Mouse (Mus musculus) right cerebral cortex, postnatal 10 days (tissue): Measurements from ENCODE around the gene Ptger4.

Source experiments
- DNase-seq, 2 experiments: peaks; one replicate each; pipeline ENCODE4 v3.0.0; 2021; ENCODE audit warnings: low spot score in 2 of 2

Ptger4 gene

DNA sequence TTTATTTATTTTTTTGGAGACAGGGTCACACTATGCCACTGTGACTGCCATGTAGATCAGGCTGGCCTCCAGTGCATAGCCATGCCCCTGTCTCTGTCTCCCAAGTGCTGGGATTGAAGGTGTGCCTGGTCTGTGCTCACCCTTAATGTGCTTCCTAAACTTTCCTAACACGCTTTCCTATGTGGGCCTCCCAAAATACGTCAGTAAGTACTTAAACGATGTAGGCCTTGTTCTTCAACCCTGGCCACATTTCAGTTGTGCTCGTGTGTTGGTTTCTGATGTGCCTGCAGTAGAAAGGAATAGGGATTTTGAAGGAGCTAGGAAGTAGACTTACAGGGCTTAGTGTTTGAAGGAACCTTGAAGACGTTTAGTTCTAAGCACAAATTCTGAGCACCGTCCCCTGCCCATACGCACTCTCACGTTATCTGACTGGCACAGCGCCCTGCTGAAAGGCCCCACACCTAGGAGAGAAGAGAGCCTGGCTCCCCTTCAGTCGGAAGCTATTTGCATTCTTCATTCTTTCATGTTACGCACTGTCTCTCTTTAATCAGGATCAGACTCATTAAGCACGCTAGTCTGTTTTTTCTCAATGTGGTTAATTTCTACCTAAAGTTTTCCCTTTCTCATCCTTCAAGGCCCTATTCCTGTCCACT, 78.7 kb downstream of the Ptger4 start:
- DNase-seq: no peak

GRCm38 (mm10) chr15:5158827-5159226, 85.2 kb downstream of the Ptger4 start:
- DNase-seq: no peak

DNA sequence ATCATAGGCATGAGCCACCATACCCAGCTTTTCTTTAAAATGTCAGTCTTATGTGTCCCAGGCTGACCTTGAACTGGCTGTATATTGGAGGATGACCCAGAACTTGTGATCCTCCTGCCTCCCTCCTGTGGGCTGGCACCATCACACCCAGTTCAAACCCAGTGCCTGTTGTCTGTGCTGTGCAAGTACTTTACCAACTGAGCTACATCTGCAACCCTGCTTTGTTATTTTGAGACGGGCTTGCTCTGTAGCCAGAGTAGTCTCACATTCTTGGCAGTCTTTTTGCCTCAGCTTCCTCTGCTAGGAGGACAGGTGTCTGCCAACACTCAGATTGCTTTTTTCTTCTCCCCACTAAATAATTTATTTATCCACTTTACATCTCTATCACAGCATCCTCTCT, 86.6 kb downstream of the Ptger4 start:
- DNase-seq: no peak
